Mouse (Mus musculus): ENCODE measurements at regions not wholly inside any gene's neighbourhood (a gene's known extent, or its start where the extent isn't known, plus 50 kb on each side); places are given as distances from the start of the nearest gene placed in this dataset.

DNA sequence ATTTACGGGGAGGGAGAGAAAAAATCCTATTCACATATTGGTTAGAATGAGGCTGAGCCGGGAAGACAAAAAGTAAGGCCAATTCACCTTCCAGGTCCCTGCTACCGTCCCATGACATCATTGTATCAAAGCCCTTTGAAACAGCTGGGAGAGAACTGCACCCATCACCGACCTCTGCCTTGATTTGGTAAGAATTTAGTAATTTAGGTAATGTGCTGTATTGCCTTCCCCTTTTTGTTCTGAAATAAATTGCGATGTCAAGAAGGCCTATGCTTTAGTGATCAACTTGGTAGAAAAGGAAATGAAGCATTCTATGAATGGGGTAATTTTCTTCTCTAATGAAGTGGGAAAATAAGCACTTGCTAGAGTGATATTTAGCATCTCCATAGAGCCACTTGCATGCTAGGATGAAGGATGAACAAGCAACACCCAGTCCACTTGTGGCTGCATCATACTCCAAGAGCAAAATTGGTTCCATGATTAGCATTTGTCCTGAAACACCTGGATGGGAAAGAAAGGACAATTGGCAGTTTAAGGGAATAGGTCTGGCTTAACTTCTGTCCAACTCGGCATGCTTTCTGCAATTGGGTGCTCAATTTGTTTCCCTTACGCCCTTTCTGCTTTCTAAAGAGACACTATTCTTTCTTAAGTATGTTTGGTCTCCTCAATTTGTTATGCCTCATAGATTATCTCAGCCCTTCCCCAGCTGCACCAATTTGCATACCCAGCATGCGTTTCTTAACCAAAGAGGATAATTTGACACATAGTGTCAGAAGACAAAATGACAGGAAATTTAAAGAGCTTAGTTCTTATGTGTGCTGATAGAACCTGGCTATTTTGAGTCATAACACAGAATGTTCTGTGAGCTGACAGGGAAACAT, 114.2 kb upstream of the Kitl start:
- no peak for TF ChIP-seq GATA1 (IDR thresholded peaks at IDR 0.05; ENCODE audit: borderline replicate concordance, low read length)
- TF ChIP-seq FLI1 (IDR thresholded peaks at IDR 0.05; ENCODE audit: low read length), result no peak

All from megakaryocyte, embryonic 14.5 days (primary cell).